Mouse (Mus musculus) forebrain, embryonic 11.5 days (tissue): ENCODE data around the gene Ginm1. TPM values are rescaled to one million over a fixed set of nuclear protein-coding genes. Genes with fewer than 3 reads are reported as not detected.

Experiments
- microRNA-seq: library from miRNA; unstranded; fragments of <30 nt; microRNA quantifications from one replicate; pipeline ENCODE4, GENCODE M21; 2016; ENCODE audit not compliant: insufficient number of aligned reads
- polyA plus RNA-seq: library from polyadenylated mRNA; unstranded; fragments of >200 nt; fragmentation: Nextera tagmentation; extraction: Ambion mirVana; gene quantifications from 2 replicates; pipeline ENCODE4 v1.2.1, GENCODE M21; 2014

Gene Ginm1
- polyA plus RNA-seq, 1 experiment from 2014 or later, result 55.2 TPM

Small RNA genes within 50 kb of the gene (microRNA-seq; reads per million reads assigned to microRNA genes)
- gene Mir5104, result not detected

Other genes with a start within 250 kb of the Ginm1 start
- gene Lrp11, start 203.0 kb downstream of the Ginm1 start, polyA plus RNA-seq, result 14.7 and 18.5 TPM in 2 replicates
- gene Nup43, start 125.3 kb downstream of the Ginm1 start, polyA plus RNA-seq, result 66.6 and 73.4 TPM in 2 replicates
- 140 and 141 TPM in 2 replicates for gene Pcmt1, start 111.7 kb downstream of the Ginm1 start, polyA plus RNA-seq
- gene Lats1, start 111.6 kb downstream of the Ginm1 start, polyA plus RNA-seq, result 14.9 and 15.1 TPM in 2 replicates
- 71.5 and 73.2 TPM in 2 replicates for gene Katna1, start 66.8 kb downstream of the Ginm1 start, polyA plus RNA-seq
- 47.2 and 49.6 TPM in 2 replicates for gene Ppil4, start 67 bp upstream of the Ginm1 start, polyA plus RNA-seq
- gene Zc3h12d, start 39.6 kb upstream of the Ginm1 start, polyA plus RNA-seq, result 0.04 TPM in 1 of 2 replicates, not detected in the other
- 24.6 and 24.9 TPM in 2 replicates for gene Tab2, start 163.4 kb upstream of the Ginm1 start, polyA plus RNA-seq